Mouse (Mus musculus) brain, embryonic 14.5 days (tissue): ENCODE results near the gene Epb41l3.

Source experiments
- CTCF ChIP-seq: fragments of 200-500 bp; IDR thresholded peaks from 2 replicates; pipeline ENCODE4 v1.5.1; 2012; ENCODE audit warnings: inconsistent platforms, mild to moderate bottlenecking, moderate library complexity, borderline replicate concordance; ENCODE audit not compliant: insufficient read depth, insufficient read length; ENCODE audit errors: extremely low read depth
- POLR2A ChIP-seq: fragments of 200-500 bp; IDR thresholded peaks from 2 replicates; pipeline ENCODE4 v1.6.1; 2012; ENCODE audit warnings: mild to moderate bottlenecking, inconsistent platforms, borderline replicate concordance; ENCODE audit not compliant: poor library complexity, insufficient read depth, insufficient read length, severe bottlenecking; ENCODE audit errors: extremely low read depth

GRCm38 (mm10) chr17:69322721-69323120 is 247.2 kb downstream of the Epb41l3 start:
- TF ChIP-seq POLR2A (no peak), CTCF (no peak)
